Mouse (Mus musculus) kidney, embryonic 14.5 days (tissue): ENCODE measurements around the gene Mettl17. TPM values are rescaled to one million over a fixed set of nuclear protein-coding genes. Genes with fewer than 3 reads are reported as not detected.

ENCODE experiments used
- ATAC-seq: fragments of 200-750 bp; cut with Nextera tagmentation; 2 replicates; pipeline ENCODE4 v1.8.0; 2017; ENCODE audit warnings: moderate number of reproducible peaks, mild to moderate bottlenecking, moderate TSS enrichment, moderate library complexity; ENCODE audit not compliant: low FRiP score, low TSS enrichment
- H3K27ac ChIP-seq: fragments of 300-500 bp; sonication (generic); 2 replicates; pipeline ENCODE4 v1.5.1; 2014; ENCODE audit warnings: low read depth, mild to moderate bottlenecking, low read length, moderate library complexity, mixed read lengths
- H3K27me3 ChIP-seq: fragments of 300-500 bp; sonication (generic); 2 replicates; pipeline ENCODE4 v1.6.1; 2014; ENCODE audit warnings: mild to moderate bottlenecking, low read length; ENCODE audit not compliant: control insufficient read depth, insufficient read depth
- H3K36me3 ChIP-seq: fragments of 300-500 bp; sonication (generic); 2 replicates; pipeline ENCODE4 v1.6.1; 2014; ENCODE audit warnings: low read length, mixed read lengths; ENCODE audit not compliant: control insufficient read depth, insufficient read depth
- H3K4me1 ChIP-seq: fragments of 300-500 bp; sonication (generic); 2 replicates; pipeline ENCODE4 v1.6.1; 2014; ENCODE audit warnings: low read length, mixed read lengths; ENCODE audit not compliant: control insufficient read depth, insufficient read depth
- H3K4me2 ChIP-seq: fragments of 300-500 bp; sonication (generic); replicated peaks from 2 replicates; pipeline ENCODE4 v1.6.1; 2014; ENCODE audit warnings: low read depth, mild to moderate bottlenecking, low read length
- H3K4me3 ChIP-seq: fragments of 300-500 bp; sonication (generic); 2 replicates; pipeline ENCODE4 v1.5.1; 2014; ENCODE audit warnings: mild to moderate bottlenecking, low read length
- H3K9ac ChIP-seq: fragments of 300-500 bp; sonication (generic); 2 replicates; pipeline ENCODE4 v1.6.1; 2014; ENCODE audit warnings: low read depth, mild to moderate bottlenecking, low read length, moderate library complexity
- H3K9me3 ChIP-seq: fragments of 300-500 bp; sonication (generic); 2 replicates; pipeline ENCODE4 v1.6.1; 2016; ENCODE audit warnings: low read length; ENCODE audit not compliant: control insufficient read depth
- WGBS: fragments of 180-500 bp; shearing (Covaris S2); extraction: QIAGEN DNeasy Blood & Tissue Kit; methylation state at CpG from one replicate; pipeline ENCODE4 v1.1.7; 2014; 5-methylcytosine and 5-hydroxymethylcytosine counted together
- polyA plus RNA-seq: library from polyadenylated mRNA; unstranded; fragments of >200 nt; fragmentation: Nextera tagmentation; extraction: Ambion mirVana; gene quantifications from 2 replicates; pipeline ENCODE4 v1.2.1, GENCODE M21; 2014

Mettl17 gene
- polyA plus RNA-seq, 1 experiment from 2014 or later, result 56.6 TPM

GRCm38 (mm10) chr14:51893094-51893794 is 8.6 kb downstream of the Mettl17 start:
- H3K4me1 ChIP-seq, result no peaks in the 10 kb centered on the region
- no peak overlapping the region for H3K4me2 ChIP-seq
- H3K9ac ChIP-seq, result no peak overlapping the region
- no peak for ATAC-seq
- WGBS, result 36% methylated on average over 10 of the region's 10 CpGs
- H3K27me3 ChIP-seq, result no peaks in the 10 kb centered on the region
- H3K4me3 ChIP-seq, result no peak overlapping the region
- no peaks in the 10 kb centered on the region for H3K9me3 ChIP-seq
- no peak overlapping the region for H3K27ac ChIP-seq
- peaks cover 38% of the 10 kb centered on the region for H3K36me3 ChIP-seq

- H3K4me3 ChIP-seq, result no peak overlapping the region
- H3K27ac ChIP-seq, result no peak overlapping the region
- H3K9ac ChIP-seq, result no peak overlapping the region
- no peak for ATAC-seq
- 57% methylated on average over 3 of the region's 3 CpGs for WGBS
- H3K4me2 ChIP-seq, result no peak overlapping the region
- H3K9me3 ChIP-seq, result no peaks in the 10 kb centered on the region
- peaks cover 32% of the 10 kb centered on the region for H3K36me3 ChIP-seq
- no peaks in the 10 kb centered on the region for H3K4me1 ChIP-seq
- no peaks in the 10 kb centered on the region for H3K27me3 ChIP-seq
Observed at GRCm38 (mm10) chr14:51893809-51894208, 9.2 kb downstream of the Mettl17 start.

- no peaks in the 10 kb centered on the region for H3K4me1 ChIP-seq
- no peak for ATAC-seq
- H3K4me2 ChIP-seq, result no peak overlapping the region
- H3K27ac ChIP-seq, result no peak overlapping the region
- H3K9me3 ChIP-seq, result no peaks in the 10 kb centered on the region
- peaks cover 19% of the 10 kb centered on the region for H3K36me3 ChIP-seq
- H3K4me3 ChIP-seq, result no peak overlapping the region
- H3K27me3 ChIP-seq, result no peaks in the 10 kb centered on the region
- no peak overlapping the region for H3K9ac ChIP-seq
- 82% methylated on average over 14 of the region's 14 CpGs for WGBS
Observed at GRCm38 (mm10) chr14:51895071-51895470, 10.4 kb downstream of the Mettl17 start.

GRCm38 (mm10) chr14:51896019-51896418 is 11.4 kb downstream of the Mettl17 start:
- no peaks in the 10 kb centered on the region for H3K27me3 ChIP-seq
- no peaks in the 10 kb centered on the region for H3K9me3 ChIP-seq
- WGBS, result 84% methylated on average over 6 of the region's 6 CpGs
- no peaks in the 10 kb centered on the region for H3K4me1 ChIP-seq
- no peak overlapping the region for H3K9ac ChIP-seq
- H3K36me3 ChIP-seq, result peaks cover 11% of the 10 kb centered on the region
- ATAC-seq, result no peak
- no peak overlapping the region for H3K4me2 ChIP-seq
- H3K27ac ChIP-seq, result no peak overlapping the region
- H3K4me3 ChIP-seq, result no peak overlapping the region

GRCm38 (mm10) chr14:51896539-51897170 is 12.0 kb downstream of the Mettl17 start:
- Histone ChIP-seq H3K27me3 (no peaks in the 10 kb centered on the region), H3K36me3 (peaks cover 5% of the 10 kb centered on the region), H3K9ac (no peak overlapping the region), H3K4me2 (no peak overlapping the region), H3K9me3 (no peaks in the 10 kb centered on the region), H3K4me1 (no peaks in the 10 kb centered on the region), H3K4me3 (no peak overlapping the region), H3K27ac (no peak overlapping the region)
- no peak for ATAC-seq
- WGBS, result 82% methylated on average over 8 of the region's 8 CpGs

GRCm38 (mm10) chr14:51899351-51899750 is 14.7 kb downstream of the Mettl17 start:
- no peak overlapping the region for H3K4me2 ChIP-seq
- H3K9me3 ChIP-seq, result no peaks in the 10 kb centered on the region
- H3K4me3 ChIP-seq, result no peak overlapping the region
- no peak overlapping the region for H3K27ac ChIP-seq
- no peaks in the 10 kb centered on the region for H3K27me3 ChIP-seq
- H3K9ac ChIP-seq, result no peak overlapping the region
- WGBS, result 100% methylated on average over 1 of the region's 1 CpGs
- no peaks in the 10 kb centered on the region for H3K36me3 ChIP-seq
- H3K4me1 ChIP-seq, result no peaks in the 10 kb centered on the region
- no peak for ATAC-seq

- H3K4me1 ChIP-seq, result no peaks in the 10 kb centered on the region
- no peaks in the 10 kb centered on the region for H3K9me3 ChIP-seq
- H3K4me3 ChIP-seq, result no peak overlapping the region
- H3K4me2 ChIP-seq, result no peak overlapping the region
- no peaks in the 10 kb centered on the region for H3K36me3 ChIP-seq
- no peak overlapping the region for H3K27ac ChIP-seq
- no peaks in the 10 kb centered on the region for H3K27me3 ChIP-seq
- no peak overlapping the region for H3K9ac ChIP-seq
- ATAC-seq, result peak; percentile 68; the same call in 1 of the 2 replicates
- 57% methylated on average over 9 of the region's 9 CpGs for WGBS
Observed at GRCm38 (mm10) chr14:51902806-51903710, 18.4 kb downstream of the Mettl17 start.

- Histone ChIP-seq H3K9ac (no peak overlapping the region), H3K27me3 (0 out of 2 replicates have a peak, but pooled peaks cover 2% of the 10 kb centered on the region), H3K4me1 (no peaks in the 10 kb centered on the region), H3K27ac (no peak overlapping the region), H3K9me3 (no peaks in the 10 kb centered on the region), H3K36me3 (no peaks in the 10 kb centered on the region), H3K4me2 (no peak overlapping the region), H3K4me3 (no peak overlapping the region)
- ATAC-seq, result 0 out of 2 replicates have a peak, but pooled peaks have one; percentile 29
- 82% methylated on average over 9 of the region's 9 CpGs for WGBS
Observed at GRCm38 (mm10) chr14:51903782-51904181, 19.1 kb downstream of the Mettl17 start.
